Mouse (Mus musculus): ENCODE measurements around the gene Prkag1.
"Not testable (repeated sequence)": the region's sequence is repeated elsewhere in the genome, so short reads cannot be mapped to it uniquely, and the experiment has no call there.

The Prkag1 gene

DNA sequence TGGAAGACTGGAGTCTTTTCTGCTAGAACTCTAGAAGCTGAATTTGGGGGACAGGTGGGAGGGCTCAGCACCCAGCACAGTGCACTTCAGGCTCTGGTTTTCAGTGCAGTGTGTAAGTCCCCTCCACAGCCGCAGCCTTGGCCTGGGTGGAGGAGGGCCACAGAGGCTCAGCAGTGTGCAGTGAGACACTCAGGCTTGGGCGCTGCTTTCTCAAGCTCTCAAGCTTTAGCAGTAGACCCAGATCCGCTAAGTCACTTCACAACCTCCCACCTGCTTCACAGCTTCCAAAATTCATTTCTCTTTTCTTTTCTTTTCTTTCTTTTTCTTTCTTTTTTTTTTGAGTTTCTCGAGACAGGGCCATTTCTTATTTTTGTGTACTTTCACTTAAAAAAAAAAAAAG, 10.4 kb downstream of the Prkag1 start:
- DNase-seq, result peak; percentile 34

DNA sequence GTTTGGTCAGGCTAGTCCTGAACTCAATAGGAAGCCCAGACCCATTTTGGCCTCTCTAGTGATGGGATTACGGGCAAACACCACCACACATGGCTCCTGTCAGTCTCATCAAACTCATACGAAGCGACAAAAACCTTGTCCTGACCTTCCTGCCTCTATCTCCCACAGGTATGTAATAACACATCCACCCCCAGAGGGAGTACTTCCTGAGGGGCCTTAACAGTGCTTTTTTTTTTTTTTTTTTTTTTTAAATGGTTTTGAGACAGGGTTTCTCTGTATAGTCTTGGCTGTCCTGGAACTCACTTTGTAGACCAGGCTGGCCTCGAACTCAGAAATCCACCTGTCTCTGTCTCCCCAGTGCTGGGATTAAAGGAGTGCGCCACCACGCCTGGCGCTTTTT, 13.2 kb downstream of the Prkag1 start:
- no peak for DNase-seq

GRCm38 (mm10) chr15:98812741-98813424, 18.4 kb downstream of the Prkag1 start:
- peak; percentile 88 for DNase-seq

GRCm38 (mm10) chr15:98810212-98810611, 21.1 kb downstream of the Prkag1 start:
- DNase-seq, result not testable (repeated sequence)

GRCm38 (mm10) chr15:98809390-98809789, 21.9 kb downstream of the Prkag1 start, which contains the start of gene Ddn:
Gene Ddn (minus strand): TSS chr15:98809490.
- DNase-seq, result no peak

DNA sequence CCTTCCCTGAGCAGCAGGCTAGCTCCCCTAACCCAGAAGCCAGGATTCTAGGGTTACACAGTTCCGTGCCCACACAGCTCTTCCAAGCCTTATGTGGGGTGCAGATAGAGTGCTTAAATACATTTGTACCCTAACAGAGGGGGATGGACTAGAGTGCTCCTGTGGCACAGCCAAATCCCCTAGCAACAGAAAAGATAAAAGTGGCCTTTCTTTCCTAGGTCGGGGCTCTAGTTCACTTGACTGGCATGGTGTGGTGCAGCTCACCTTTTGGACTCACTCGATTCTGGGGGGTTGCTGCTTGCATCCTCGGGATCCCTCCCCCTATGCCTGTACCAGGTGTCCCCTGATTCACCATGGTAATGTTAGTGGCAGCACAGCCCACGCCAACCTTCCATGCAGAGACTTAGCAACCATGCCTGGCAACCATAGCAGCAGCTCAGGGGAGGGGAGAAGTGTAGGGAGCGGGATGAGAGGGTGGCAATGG, 22.6 kb downstream of the Prkag1 start:
- DNase-seq, result peak; percentile 92

- DNase-seq, result peak; percentile 86
Measured at GRCm38 (mm10) chr15:98807895-98808650, 23.2 kb downstream of the Prkag1 start.

GRCm38 (mm10) chr15:98806809-98807770, 24.2 kb downstream of the Prkag1 start:
- DNase-seq, result peak; percentile 51

GRCm38 (mm10) chr15:98806071-98806808, 25.1 kb downstream of the Prkag1 start:
- peak; percentile 33 for DNase-seq

GRCm38 (mm10) chr15:98805324-98806040, 25.8 kb downstream of the Prkag1 start:
- DNase-seq, result peak; percentile 83

- DNase-seq, result peak; percentile 93
Measured at GRCm38 (mm10) chr15:98804054-98804453, 27.3 kb downstream of the Prkag1 start.

DNA sequence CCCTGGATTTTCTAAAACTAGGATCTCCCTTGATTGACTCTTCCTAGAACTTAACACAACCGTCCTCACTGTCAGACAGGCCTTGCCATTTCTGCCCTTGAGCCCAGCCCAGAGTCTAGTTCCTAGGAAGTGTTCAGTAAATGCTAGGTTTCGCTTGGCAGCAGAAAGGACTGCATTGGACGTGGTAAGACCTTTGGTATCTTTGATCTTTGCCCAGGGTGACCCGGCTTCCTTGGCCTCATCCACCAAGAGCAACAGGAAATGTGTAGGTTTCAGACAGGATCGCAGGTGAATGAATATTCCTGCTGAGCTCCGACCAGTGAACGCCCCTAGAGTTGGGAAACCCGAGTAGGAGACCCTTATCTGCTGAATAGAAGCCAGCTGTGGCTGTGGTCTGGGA, 28.4 kb downstream of the Prkag1 start:
- DNase-seq, result no peak

DNA sequence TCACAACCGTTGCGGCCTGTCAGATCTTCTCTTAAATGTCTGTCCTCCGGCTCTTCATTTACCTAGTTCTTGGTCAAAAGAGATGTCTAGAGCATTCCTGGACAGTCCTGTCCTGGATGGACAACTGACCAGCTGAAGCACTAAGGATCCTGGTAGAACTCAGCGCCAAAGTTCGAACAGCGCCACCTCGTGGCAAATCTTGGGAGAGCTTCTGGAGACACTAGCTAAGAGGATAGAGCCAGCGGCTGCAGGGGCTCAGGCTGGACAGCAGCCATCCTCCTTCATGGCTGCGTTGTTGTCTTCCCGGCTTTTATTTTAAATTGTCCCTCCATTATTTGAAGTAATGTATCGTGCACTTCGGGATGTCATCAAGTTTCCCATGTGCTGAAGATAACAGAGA, 31.9 kb downstream of the Prkag1 start:
- peak; percentile 63 for DNase-seq

DNA sequence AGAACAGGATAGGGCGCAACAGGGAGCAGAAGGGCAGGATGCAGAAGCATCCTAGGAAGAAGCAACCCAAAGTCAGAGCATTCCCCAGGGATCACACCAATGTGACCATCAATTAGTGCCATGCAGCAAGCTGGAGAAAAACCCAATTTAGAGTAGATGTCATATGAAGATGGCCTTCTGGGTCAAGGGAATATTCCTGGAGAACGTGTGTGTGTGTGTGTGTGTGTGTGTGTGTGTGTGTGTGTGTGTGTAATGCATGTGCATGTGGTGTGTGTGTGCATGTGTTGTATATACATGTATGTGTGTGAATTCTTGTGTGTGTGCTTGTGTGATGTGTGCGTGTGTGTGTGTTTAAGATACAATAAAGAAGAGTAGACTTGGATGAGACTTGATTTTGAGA, 32.4 kb downstream of the Prkag1 start:
- DNase-seq, result no peak

- no peak for DNase-seq
Measured at GRCm38 (mm10) chr15:98797835-98798492, 33.4 kb downstream of the Prkag1 start.

DNA sequence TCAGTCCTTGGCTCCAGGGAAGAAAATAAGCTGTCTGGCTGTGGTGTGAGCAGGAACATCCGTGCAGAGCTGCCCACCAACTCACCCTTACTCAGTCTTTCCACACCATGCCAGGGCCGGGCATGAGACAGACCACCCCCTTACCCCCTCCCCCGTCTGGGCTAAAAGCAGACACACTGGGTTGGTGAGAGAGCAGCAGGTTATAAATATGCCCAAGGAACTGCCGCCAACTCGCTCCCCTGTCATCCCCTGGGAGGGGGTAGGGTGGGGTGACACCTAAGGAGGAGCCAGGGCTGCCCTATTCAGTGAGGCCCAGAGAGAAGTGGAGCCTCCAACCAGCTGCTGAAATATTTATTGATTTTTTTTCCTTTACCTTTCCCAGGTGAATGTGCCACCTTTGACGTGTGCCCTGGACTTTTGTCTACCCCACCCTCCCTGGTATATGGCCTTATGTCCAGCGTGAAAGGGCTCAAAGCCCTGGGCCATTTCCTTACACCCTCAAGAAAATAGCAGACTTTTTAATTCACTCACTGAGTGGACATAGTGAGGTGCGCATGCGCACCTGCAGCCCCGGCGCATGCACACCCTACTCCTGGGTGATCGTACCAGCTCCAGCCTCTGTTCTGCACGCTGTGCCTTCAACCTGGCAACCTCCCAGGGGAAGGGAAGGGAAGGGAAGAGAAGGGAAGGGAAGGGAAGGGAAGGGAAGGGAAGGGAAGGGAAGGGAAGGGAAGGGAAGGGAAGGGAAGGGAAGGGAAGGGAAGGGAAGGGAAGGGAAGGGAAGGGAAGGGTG, 34.3 kb downstream of the Prkag1 start:
- DNase-seq, result no peak

DNA sequence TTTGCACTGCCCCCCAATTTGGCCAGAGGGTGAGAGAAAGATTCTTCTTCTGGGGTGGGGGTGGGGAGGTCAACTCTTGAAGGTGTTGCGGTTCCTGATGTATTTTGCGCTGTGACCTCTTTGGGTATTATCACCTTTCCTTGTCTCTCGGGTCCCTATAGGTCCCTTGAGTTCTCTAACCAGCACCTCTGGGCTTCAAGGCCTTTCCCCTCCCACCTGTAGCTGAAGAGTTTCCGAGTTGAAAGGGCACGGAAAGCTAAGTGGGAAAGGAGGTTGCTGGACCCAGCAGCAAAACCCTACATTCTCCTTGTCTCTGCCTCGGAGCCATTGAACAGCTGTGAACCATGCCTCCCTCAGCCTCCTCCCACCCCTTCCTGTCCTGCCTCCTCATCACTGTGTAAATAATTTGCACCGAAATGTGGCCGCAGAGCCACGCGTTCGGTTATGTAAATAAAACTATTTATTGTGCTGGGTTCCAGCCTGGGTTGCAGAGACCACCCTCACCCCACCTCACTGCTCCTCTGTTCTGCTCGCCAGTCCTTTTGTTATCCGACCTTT, 38.1 kb downstream of the Prkag1 start:
- DNase-seq, result no peak

GRCm38 (mm10) chr15:98792233-98793020, 38.9 kb downstream of the Prkag1 start:
- peak; percentile 75 for DNase-seq

GRCm38 (mm10) chr15:98791771-98792170, 39.5 kb downstream of the Prkag1 start:
- no peak for DNase-seq
